Mouse (Mus musculus) olfactory bulb, adult 2 months (tissue): Measurements from ENCODE around the gene Tpcn1. TPM values are rescaled to one million over a fixed set of nuclear protein-coding genes. Genes with fewer than 3 reads are reported as not detected.

Source experiments
- H3K27ac ChIP-seq: fragments of 200-500 bp; 2 replicates; pipeline ENCODE4 v1.5.1; 2012; ENCODE audit warnings: low read depth, low read length; ENCODE audit not compliant: insufficient read depth
- H3K4me1 ChIP-seq: fragments of 200-500 bp; 2 replicates; pipeline ENCODE4 v1.6.1; 2012; ENCODE audit warnings: low read length; ENCODE audit not compliant: control insufficient read depth, insufficient read depth
- H3K4me3 ChIP-seq: fragments of 200-500 bp; 2 replicates; pipeline ENCODE4 v1.5.1; 2012; ENCODE audit warnings: mild to moderate bottlenecking, low read depth, low read length, moderate library complexity; ENCODE audit not compliant: insufficient read depth
- CTCF ChIP-seq: fragments of 200-500 bp; IDR thresholded peaks from 2 replicates; pipeline ENCODE4 v1.5.1; 2012; ENCODE audit warnings: low read depth, mild to moderate bottlenecking, low read length, moderate library complexity; ENCODE audit not compliant: insufficient read depth
- POLR2A ChIP-seq: fragments of 200-500 bp; IDR thresholded peaks from 2 replicates; pipeline ENCODE4 v1.6.1; 2012; ENCODE audit warnings: mild to moderate bottlenecking, low read depth, low read length, moderate library complexity; ENCODE audit not compliant: insufficient read depth
- WGBS: fragments of 180-500 bp; shearing (Covaris S2); methylation state at CpG from one replicate; pipeline ENCODE4 v1.1.7; 2018; 5-methylcytosine and 5-hydroxymethylcytosine counted together
- polyA plus RNA-seq: library from polyadenylated mRNA; stranded (reverse); fragments of >200 nt; gene quantifications from 2 replicates; pipeline ENCODE4 v1.2.4, GENCODE M21; 2012; ENCODE audit warnings: low replicate concordance; ENCODE audit not compliant: missing spikeins, insufficient read depth, insufficient read length

The Tpcn1 gene
- polyA plus RNA-seq, 1 experiment: not detected

- Histone ChIP-seq H3K4me1 (peaks cover 15% of the 10 kb centered on the region), H3K27ac (no peak overlapping the region), H3K4me3 (no peak overlapping the region)
- TF ChIP-seq POLR2A (no peak), CTCF (no peak)
- WGBS: 91% methylated on average over 9 of the region's 9 CpGs
These were observed 74.3 kb downstream of the Tpcn1 start for GRCm38 (mm10) chr5:120514031-120514677.

GRCm38 (mm10) chr5:120512911-120513555, 75.4 kb downstream of the Tpcn1 start:
- peaks cover 15% of the 10 kb centered on the region for H3K4me1 ChIP-seq
- no peak for TF ChIP-seq CTCF
- no peak for TF ChIP-seq POLR2A

GRCm38 (mm10) chr5:120511643-120512220, 76.7 kb downstream of the Tpcn1 start:
- 20% methylated on average over 14 of the region's 14 CpGs for WGBS
- TF ChIP-seq CTCF (no peak), POLR2A (no peak)
- Histone ChIP-seq H3K27ac (no peak overlapping the region), H3K4me3 (peak overlapping the region; percentile 49), H3K4me1 (peaks cover 11% of the 10 kb centered on the region)

More at GRCm38 (mm10) chr5:120512911-120513555, 75.4 kb downstream of the Tpcn1 start:
- Histone ChIP-seq H3K4me3 (no peak overlapping the region), H3K27ac (no peak overlapping the region)
- WGBS: 82% methylated on average over 15 of the region's 15 CpGs

GRCm38 (mm10) chr5:120510982-120511642, 77.4 kb downstream of the Tpcn1 start, which contains the start of gene Slc8b1:
TSS of gene Slc8b1 (plus strand) at chr5:120511168.
- Histone ChIP-seq H3K27ac (no peak within 1 kb of the TSS), H3K4me1 (peaks cover 7% of the 10 kb centered on the region), H3K4me3 (peak within 1 kb of the TSS; percentile 49)
- WGBS: 1% methylated on average over 36 of the region's 36 CpGs
- TF ChIP-seq POLR2A: no peak
- TF ChIP-seq CTCF: no peak

GRCm38 (mm10) chr5:120507311-120507710, 81.2 kb downstream of the Tpcn1 start:
- no peak for TF ChIP-seq POLR2A
- no peak for TF ChIP-seq CTCF
- Histone ChIP-seq H3K4me1 (peaks cover 16% of the 10 kb centered on the region), H3K4me3 (no peak overlapping the region), H3K27ac (no peak overlapping the region)
- WGBS: 78% methylated on average over 4 of the region's 4 CpGs

- TF ChIP-seq CTCF (no peak), POLR2A (no peak)
- peaks cover 24% of the 10 kb centered on the region for H3K4me1 ChIP-seq
- no peak overlapping the region for H3K4me3 ChIP-seq
- 60% methylated on average over 9 of the region's 9 CpGs for WGBS
- no peak overlapping the region for H3K27ac ChIP-seq
These were observed 82.0 kb downstream of the Tpcn1 start for GRCm38 (mm10) chr5:120506490-120506889.

- TF ChIP-seq CTCF (no peak), POLR2A (no peak)
- H3K4me3 ChIP-seq: no peak overlapping the region
- peaks cover 18% of the 10 kb centered on the region for H3K4me1 ChIP-seq
- WGBS: 82% methylated on average over 9 of the region's 9 CpGs
- no peak overlapping the region for H3K27ac ChIP-seq
These were observed 82.7 kb downstream of the Tpcn1 start for GRCm38 (mm10) chr5:120505781-120506180.

GRCm38 (mm10) chr5:120505368-120505767, 83.1 kb downstream of the Tpcn1 start:
- peak; percentile 85 for TF ChIP-seq CTCF
- TF ChIP-seq POLR2A: no peak
- H3K4me3 ChIP-seq: no peak overlapping the region
- WGBS: 23% methylated on average over 16 of the region's 16 CpGs
- no peak overlapping the region for H3K27ac ChIP-seq
- H3K4me1 ChIP-seq: peaks cover 18% of the 10 kb centered on the region
